Mouse (Mus musculus): ENCODE data around the gene Bricd5. TPM values are rescaled to one million over a fixed set of nuclear protein-coding genes. Genes with fewer than 3 reads are reported as not detected.
"Not testable (repeated sequence)": the region's sequence is repeated elsewhere in the genome, so short reads cannot be mapped to it uniquely, and the experiment has no call there.

Gene Bricd5
- 1 to 10 TPM; 1.7 to 1.8 TPM for total RNA-seq (2021)
- long read RNA-seq, experiment 1, partial matches to known transcripts = 1 of 1 reads
- long read RNA-seq, experiment 1, other reads (novel, unspliced or antisense) = 0 of 1 reads
- long read RNA-seq, experiment 2, partial matches to known transcripts = 1 of 1 reads
- long read RNA-seq, experiment 2, other reads (novel, unspliced or antisense) = 0 of 1 reads

- intact Hi-C loops (cut with DNase I) = no loop called here
- no peak for DNase-seq (ENCODE audit: low spot score in 2 of 2)
Measured at GRCm38 (mm10) chr17:24473612-24474275, at the start of gene Bricd5. Bricd5 (plus strand) TSS chr17:24473884.

- intact Hi-C loops (cut with DNase I) = no loop called here
- no peak for DNase-seq (ENCODE audit: low spot score in 2 of 2)
Measured at GRCm38 (mm10) chr17:24424489-24424888, 49.2 kb upstream of the Bricd5 start.

DNA sequence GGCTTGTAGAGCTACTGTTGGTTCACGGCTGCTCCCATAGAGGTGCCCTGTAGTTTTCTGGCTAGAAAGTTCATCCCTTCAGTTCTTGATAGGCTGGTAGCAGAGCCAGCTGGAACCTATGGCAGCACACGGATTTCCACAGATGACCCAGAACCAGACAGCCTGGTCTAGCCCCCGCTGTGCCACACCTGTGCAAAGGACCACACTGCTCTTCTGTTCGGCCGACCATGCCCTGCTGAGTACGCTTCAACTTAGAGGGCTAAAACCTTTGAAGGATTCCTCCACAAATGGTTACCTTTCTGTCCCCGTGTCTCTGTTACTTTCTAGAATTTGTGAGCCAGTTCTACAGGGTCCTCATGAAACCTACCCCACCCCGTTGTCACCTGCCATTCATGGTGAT, 48.4 kb upstream of the Bricd5 start:
- intact Hi-C loops (cut with DNase I); DNase-seq (ENCODE audit: low spot score in 2 of 2): not testable (repeated sequence)

DNA sequence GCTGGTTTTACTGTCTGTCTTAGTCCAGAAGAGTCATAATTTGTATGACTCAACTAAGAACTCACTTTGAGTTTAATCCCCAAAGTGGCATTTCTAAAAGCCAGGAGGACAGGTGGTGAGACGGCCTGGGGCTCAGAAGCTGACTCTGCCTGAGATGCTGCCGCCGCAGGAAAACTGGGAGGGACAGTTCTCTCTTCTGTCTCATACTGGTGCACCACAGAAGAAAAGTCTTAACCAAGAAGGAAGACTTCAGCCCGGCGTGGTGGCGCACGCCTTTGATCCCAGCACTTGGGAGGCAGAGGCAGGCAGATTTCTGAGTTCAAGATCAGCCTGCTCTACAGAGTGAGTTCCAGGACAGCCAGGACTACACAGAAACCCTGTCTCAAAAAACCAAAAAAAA, 47.8 kb upstream of the Bricd5 start:
- intact Hi-C loops (cut with DNase I) = no loop called here
- no peak for DNase-seq (ENCODE audit: low spot score in 2 of 2)

DNA sequence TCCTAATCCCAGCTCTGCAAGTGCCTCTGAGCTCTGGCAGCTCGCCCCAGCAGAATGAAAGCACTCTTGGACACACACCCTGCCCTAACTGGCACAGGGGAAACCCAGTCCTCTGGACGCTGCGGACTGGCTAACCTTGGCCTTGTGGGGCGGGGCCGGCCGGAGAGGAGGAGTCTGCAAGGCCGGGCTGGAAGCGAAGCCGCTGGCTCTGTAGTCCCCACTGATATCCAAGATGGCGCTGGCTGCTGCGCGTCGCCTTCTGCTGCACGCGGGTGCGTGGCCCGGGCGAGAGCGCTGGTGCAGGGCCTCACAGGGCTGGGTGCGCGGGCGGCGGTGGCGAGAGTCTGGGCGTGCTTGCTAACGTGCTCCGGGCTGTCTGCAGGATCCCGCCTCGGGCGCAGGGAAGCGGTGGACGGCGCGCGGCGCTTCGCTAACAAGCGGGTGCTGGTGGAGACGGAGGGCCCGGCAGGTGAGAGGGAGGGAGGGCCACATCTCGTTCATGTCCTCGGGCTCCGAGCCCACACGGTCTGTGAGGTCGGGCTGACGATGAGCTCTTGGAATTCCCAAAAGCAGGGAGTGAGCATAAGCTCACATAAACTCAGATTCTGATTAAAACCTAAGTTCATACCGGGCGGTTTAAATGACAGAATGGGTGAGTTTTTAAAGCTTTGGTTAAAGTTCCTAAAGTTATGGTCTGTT, 47.1 kb upstream of the Bricd5 start, which contains the start of gene Eci1:
TSS of gene Eci1 (plus strand) at position 171 of the 699 bp plus-strand sequence.
- intact Hi-C loops (cut with DNase I) = no loop called here
- peak; percentile 86 to 90 for DNase-seq (ENCODE audit: low spot score in 2 of 2)

DNA sequence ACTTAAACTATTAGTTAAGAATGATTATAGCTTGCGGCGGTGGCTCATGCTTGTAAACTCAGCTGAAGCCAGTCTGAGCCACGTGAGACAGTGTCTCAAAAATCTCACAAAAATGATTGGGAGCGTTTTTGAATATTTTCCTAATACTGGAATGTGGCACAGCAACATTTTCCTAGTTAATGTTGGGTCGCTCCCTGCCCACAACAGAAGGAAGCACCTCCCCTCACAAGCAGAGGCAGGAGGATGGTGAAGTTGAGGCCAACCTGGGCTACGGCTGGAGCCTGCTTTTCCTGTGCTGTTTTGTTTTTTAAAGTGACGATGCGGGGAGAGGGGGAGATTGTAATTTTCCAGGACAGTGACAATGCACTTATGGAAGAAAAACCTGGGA, 46.5 kb upstream of the Bricd5 start:
- intact Hi-C loops (cut with DNase I) = no loop called here
- DNase-seq (ENCODE audit: low spot score in 2 of 2) = no peak

DNA sequence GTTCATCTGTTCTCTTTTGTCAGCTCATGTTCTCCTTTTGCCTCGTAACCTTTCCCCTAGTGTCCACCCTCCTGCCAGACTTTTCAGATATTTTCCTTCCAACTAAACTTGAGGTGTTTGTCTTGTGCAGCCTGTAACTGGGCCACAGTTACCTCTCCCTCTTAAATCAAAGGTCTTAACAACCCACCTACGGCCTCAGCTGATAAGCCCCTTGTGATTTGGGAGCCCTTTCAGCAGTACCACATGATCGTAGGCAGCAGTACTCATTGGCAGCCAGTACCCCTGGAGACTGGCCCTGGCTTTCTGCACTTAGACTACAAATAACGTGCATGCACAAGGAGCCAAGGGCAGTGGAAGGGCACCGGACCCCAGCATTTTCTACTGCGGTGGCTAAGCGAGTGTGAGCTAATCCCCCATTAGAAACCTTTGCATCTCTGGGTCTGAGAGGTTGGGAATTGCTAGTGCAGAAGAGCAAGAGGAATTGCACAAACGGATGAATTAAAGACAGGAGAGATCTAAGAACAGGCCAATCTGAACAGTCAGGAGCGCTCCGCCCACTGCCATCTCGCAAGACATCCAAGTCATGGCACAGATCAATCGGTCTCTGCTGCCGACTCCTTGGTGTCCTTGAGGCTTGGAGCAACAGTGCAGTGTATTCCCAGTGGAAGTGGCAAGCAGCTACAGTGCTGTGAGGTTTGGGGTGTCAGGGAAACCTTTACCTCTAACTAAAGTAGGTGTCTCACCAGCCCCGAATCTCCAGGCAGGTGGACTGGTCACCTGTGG, 44.3 kb upstream of the Bricd5 start:
- no peak for DNase-seq (ENCODE audit: low spot score in 2 of 2)
- intact Hi-C loops (cut with DNase I) = no loop called here

DNA sequence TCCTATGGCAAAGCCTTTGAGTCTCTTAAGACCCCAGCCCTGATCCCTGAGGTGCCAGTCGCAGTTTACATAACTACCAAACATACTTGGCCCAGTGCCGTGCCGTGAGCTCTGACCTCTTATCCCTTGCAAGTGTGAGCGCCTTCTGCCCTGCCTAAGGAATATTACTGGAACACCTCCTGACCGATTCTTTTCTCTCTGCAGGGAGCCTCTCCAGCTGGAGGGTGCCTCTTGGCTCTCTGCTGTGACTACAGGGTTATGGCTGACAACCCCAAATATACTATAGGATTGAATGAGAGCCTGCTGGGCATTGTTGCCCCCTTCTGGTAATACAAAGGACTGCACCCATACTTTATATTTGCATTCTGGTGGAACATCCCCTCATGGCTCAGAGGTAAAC, 36.7 kb upstream of the Bricd5 start:
- peak; percentile 54 to 62 for DNase-seq (ENCODE audit: low spot score in 2 of 2)
- intact Hi-C loops (cut with DNase I) = no loop called here

DNA sequence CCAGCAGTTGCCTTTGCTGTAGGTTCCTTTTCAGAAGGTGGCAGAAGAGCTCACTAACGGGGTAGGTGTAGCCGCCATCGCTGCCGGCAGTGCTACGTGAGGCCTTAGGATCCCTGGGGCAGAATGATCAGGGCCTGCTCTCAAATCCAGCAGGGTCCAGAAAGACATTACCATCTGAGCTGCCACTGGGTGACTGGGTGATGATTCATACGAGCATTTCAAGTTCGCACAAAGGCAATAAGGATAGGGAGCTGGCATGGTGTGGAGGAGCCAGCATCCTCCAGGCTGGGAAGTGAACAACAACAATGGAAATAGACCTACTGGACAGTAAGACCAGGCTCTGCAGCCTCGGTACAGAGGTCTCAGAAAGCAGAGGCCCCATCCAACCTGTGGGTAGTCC, 33.3 kb upstream of the Bricd5 start:
- intact Hi-C loops (cut with DNase I) = no loop called here
- no peak for DNase-seq (ENCODE audit: low spot score in 2 of 2)

DNA sequence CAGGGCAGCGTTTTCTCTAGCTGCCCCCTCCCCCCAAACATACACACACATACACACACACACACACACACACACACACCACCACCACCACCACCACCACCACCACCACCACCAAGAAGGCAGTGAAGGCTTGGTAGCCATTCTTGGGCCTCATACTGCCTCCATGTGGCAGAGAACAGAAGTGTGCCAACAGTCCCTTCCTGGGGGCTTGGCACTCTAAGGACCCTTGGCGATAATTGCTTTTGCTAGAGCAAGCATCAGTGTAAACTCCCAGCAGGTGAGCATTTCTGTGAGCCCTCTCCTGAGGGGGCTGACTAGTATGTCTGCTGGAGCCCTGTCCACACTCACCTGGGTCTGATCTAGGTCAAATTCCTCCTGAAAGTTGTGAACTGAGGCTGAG, 32.5 kb upstream of the Bricd5 start:
- no peak for DNase-seq (ENCODE audit: low spot score in 2 of 2)
- intact Hi-C loops (cut with DNase I) = no loop called here

- DNase-seq (ENCODE audit: low spot score in 2 of 2) = no peak
- intact Hi-C loops (cut with DNase I) = no loop called here
Measured at GRCm38 (mm10) chr17:24442107-24442506, 31.6 kb upstream of the Bricd5 start.

DNA sequence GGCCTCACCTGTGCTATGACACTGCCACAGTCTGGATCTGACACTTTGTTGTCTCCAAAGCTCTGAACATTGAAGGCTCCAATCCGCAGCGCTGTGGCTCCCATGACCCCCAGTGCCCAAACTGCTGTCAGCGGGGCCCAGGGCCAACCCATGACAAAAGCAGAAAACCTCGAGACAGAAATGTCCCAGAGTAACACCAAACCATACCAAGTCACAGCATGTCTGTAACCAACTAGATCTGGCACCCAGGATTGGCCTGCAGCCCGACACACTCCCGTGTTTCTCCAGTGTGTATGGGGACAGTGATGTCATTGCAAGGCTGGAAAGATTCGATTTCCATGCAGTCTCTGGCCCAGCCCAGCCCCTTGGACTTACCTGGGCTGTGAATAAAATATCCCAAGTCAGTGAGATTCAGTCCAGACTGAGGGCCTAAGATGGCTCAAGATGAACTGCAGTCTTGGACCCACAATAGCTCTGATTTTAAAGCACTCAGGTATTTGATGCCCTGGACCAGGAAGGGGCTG, 31.0 kb upstream of the Bricd5 start, which contains the start of gene Dnase1l2:
TSS of gene Dnase1l2 (minus strand) at position 474 of the 524 bp plus-strand sequence.
- intact Hi-C loops (cut with DNase I) = no loop called here

GRCm38 (mm10) chr17:24443409-24443808, 30.3 kb upstream of the Bricd5 start:
- peak in 1 of 2 experiments; percentile 51 for DNase-seq (ENCODE audit: low spot score in 2 of 2)
- intact Hi-C loops (cut with DNase I) = no loop called here

More for the DNA sequence above, 31.0 kb upstream of the Bricd5 start, which contains the start of gene Dnase1l2:
- DNase-seq (ENCODE audit: low spot score in 2 of 2) = no peak

DNA sequence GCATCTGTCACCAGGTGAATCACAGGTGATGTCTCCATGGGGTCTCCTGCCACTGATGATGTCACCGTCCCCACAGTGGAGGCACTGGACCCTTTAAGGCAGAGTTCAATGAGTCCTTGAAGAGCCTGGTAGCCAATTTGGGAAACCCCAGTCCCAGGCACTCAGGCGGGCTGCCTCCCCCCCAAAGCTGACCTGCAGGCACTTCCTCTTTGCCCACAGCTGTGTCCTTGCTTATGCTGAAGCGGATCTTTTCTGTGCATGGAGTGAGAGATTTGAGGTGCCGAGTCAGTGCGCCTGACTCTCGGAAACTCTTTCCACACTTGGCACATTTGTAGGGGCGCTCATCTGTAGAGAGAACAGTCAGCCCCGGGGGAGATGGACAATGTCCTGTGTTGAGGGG, 27.1 kb upstream of the Bricd5 start:
- DNase-seq (ENCODE audit: low spot score in 2 of 2) = no peak
- intact Hi-C loops (cut with DNase I) = no loop called here

- intact Hi-C loops (cut with DNase I) = no loop called here
- DNase-seq (ENCODE audit: low spot score in 2 of 2) = no peak
Measured at GRCm38 (mm10) chr17:24449507-24449906, 24.2 kb upstream of the Bricd5 start.

DNA sequence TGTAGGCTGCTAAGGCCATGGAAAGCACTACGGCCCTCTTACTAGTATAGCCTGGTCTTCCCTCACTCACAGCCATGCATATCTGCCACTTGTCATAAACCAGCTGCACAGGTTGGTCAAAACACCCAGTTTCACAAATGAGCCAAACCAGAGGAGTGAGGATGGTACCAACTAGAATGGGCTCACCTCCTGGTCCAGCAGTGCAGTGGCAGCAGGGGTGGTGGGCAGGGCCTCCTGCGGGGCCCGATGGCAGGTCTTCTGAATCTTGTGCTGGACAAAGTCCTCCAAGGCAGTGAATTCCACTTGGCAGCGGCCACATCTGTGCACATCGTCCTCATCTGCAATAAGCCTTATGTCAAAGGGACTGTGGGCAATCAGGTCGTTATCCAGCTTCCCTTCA, 22.5 kb upstream of the Bricd5 start:
- no peak for DNase-seq (ENCODE audit: low spot score in 2 of 2)
- intact Hi-C loops (cut with DNase I) = no loop called here

DNA sequence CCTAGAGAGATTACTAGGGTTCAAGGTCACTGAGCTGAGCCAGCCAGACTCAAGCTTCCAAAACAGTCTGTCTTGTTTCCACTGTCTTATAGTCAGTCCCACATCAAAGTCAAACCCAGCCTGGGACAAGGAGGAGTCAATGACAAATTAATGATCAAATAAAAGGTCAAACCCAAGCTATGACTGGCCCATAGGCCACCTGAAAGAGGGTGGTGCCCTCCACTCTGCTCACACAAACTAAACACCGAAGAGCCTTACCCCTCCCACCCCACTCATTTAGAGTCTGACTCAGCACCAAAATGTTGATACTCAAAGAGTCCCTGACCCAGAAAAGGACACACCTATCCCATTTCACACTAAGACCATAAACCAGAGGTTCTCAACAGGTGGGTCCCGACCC, 20.3 kb upstream of the Bricd5 start:
- intact Hi-C loops (cut with DNase I) = no loop called here
- no peak for DNase-seq (ENCODE audit: low spot score in 2 of 2)

DNA sequence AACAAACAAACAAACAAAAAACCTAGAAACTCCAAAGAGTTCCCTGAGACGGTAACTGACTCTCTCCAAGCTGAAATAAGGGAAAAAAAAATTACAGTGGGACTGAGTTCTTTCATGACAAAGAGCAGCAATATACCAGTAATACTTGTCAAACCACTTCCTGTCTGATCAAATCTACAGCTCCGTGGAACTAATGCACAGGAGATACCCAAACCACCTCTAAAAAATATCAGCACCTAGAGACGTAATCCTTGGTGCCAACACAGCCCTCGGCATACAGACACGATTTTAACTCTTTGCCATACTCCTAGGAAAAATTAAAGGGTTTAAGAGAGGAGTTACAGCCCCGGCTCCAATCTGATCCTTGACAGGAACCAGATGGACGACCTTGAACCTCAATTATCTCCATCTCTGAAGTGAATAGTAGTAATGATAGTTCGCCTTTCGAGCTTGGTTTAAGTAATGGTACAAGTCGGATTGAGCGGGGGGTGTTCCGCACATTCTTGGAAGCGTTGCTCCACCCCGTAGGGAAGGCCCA, 19.4 kb upstream of the Bricd5 start:
- intact Hi-C loops (cut with DNase I) = no loop called here
- DNase-seq (ENCODE audit: low spot score in 2 of 2) = no peak

GRCm38 (mm10) chr17:24454756-24455522, 18.7 kb upstream of the Bricd5 start:
- DNase-seq (ENCODE audit: low spot score in 2 of 2) = peak; percentile 99
- intact Hi-C loops (cut with DNase I) = no loop called here

Measured in left cerebral cortex, postnatal 14 days (tissue).